Mouse (Mus musculus): ENCODE data around the gene Rftn1. TPM values are rescaled to one million over a fixed set of nuclear protein-coding genes. Genes with fewer than 3 reads are reported as not detected.

Rftn1 gene
- polyA plus RNA-seq, 2 experiments = 14.6 to 15.0 TPM

- no peak for ATAC-seq (ENCODE audit: low FRiP score, low read depth)
- Histone ChIP-seq H3K27ac (replicated peaks; ENCODE audit: low read depth, low read length) (no peak overlapping the region), H3K9me3 (ENCODE audit: control insufficient read depth, low read length) (no peaks in the 10 kb centered on the region; the same call in 1 of the 2 replicates), H3K9ac (ENCODE audit: low read depth, low read length, severe bottlenecking) (no peak overlapping the region), H3K36me3 (ENCODE audit: control insufficient read depth, insufficient read depth, low read length) (no peaks in the 10 kb centered on the region; the same call in 1 of the 2 replicates), H3K27me3 (ENCODE audit: control insufficient read depth, insufficient read depth, low read length) (no peaks in the 10 kb centered on the region), H3K4me1 (ENCODE audit: control insufficient read depth, insufficient read depth, low read length) (no peaks in the 10 kb centered on the region), H3K4me3 (replicated peaks; ENCODE audit: low read length) (no peak overlapping the region), H3K4me2 (replicated peaks; ENCODE audit: low read depth, low read length, severe bottlenecking) (no peak overlapping the region)
- DNase-seq (ENCODE audit: low spot score) = no peak
- TF ChIP-seq POLR2A (IDR thresholded peaks at IDR 0.05; ENCODE audit: borderline replicate concordance, extremely low read depth, insufficient read depth, insufficient read length) = no peak
- WGBS = 79% methylated on average over 3 of the region's 3 CpGs
Observed at GRCm38 (mm10) chr17:50002171-50002570, 188.3 kb downstream of the Rftn1 start.

- no peaks in the 10 kb centered on the region; the same call in 1 of the 2 replicates for H3K36me3 ChIP-seq (ENCODE audit: control insufficient read depth, insufficient read depth, low read length)
- no peak for TF ChIP-seq POLR2A (IDR thresholded peaks at IDR 0.05; ENCODE audit: borderline replicate concordance, extremely low read depth, insufficient read depth, insufficient read length)
- ATAC-seq (ENCODE audit: low FRiP score, low read depth) (no peak), DNase-seq (ENCODE audit: low spot score) (no peak)
- H3K9me3 ChIP-seq (ENCODE audit: control insufficient read depth, low read length) = no peaks in the 10 kb centered on the region; the same call in 1 of the 2 replicates
- no peak overlapping the region for H3K9ac ChIP-seq (ENCODE audit: low read depth, low read length, severe bottlenecking)
- no peaks in the 10 kb centered on the region for H3K27me3 ChIP-seq (ENCODE audit: control insufficient read depth, insufficient read depth, low read length)
- no peaks in the 10 kb centered on the region for H3K4me1 ChIP-seq (ENCODE audit: control insufficient read depth, insufficient read depth, low read length)
- no peak overlapping the region for H3K4me2 ChIP-seq (replicated peaks; ENCODE audit: low read depth, low read length, severe bottlenecking)
- no peak overlapping the region for H3K4me3 ChIP-seq (replicated peaks; ENCODE audit: low read length)
- no peak overlapping the region for H3K27ac ChIP-seq (replicated peaks; ENCODE audit: low read depth, low read length)
Observed at GRCm38 (mm10) chr17:50001754-50002153, 188.7 kb downstream of the Rftn1 start.

- no peak overlapping the region for H3K4me3 ChIP-seq (replicated peaks; ENCODE audit: low read length)
- no peak for ATAC-seq (ENCODE audit: low FRiP score, low read depth)
- H3K9me3 ChIP-seq (ENCODE audit: control insufficient read depth, low read length) = no peaks in the 10 kb centered on the region; the same call in 1 of the 2 replicates
- no peak for TF ChIP-seq POLR2A (IDR thresholded peaks at IDR 0.05; ENCODE audit: borderline replicate concordance, extremely low read depth, insufficient read depth, insufficient read length)
- no peak overlapping the region for H3K4me2 ChIP-seq (replicated peaks; ENCODE audit: low read depth, low read length, severe bottlenecking)
- H3K4me1 ChIP-seq (ENCODE audit: control insufficient read depth, insufficient read depth, low read length) = no peaks in the 10 kb centered on the region
- no peaks in the 10 kb centered on the region; the same call in 1 of the 2 replicates for H3K36me3 ChIP-seq (ENCODE audit: control insufficient read depth, insufficient read depth, low read length)
- no peak for DNase-seq (ENCODE audit: low spot score)
- no peaks in the 10 kb centered on the region for H3K27me3 ChIP-seq (ENCODE audit: control insufficient read depth, insufficient read depth, low read length)
- H3K27ac ChIP-seq (replicated peaks; ENCODE audit: low read depth, low read length) = no peak overlapping the region
- WGBS = 91% methylated on average over 3 of the region's 3 CpGs
- no peak overlapping the region for H3K9ac ChIP-seq (ENCODE audit: low read depth, low read length, severe bottlenecking)
Observed at GRCm38 (mm10) chr17:50000580-50000979, 189.9 kb downstream of the Rftn1 start.

- no peaks in the 10 kb centered on the region; the same call in 1 of the 2 replicates for H3K36me3 ChIP-seq (ENCODE audit: control insufficient read depth, insufficient read depth, low read length)
- H3K27me3 ChIP-seq (ENCODE audit: control insufficient read depth, insufficient read depth, low read length) = no peaks in the 10 kb centered on the region
- DNase-seq (ENCODE audit: low spot score) (no peak), ATAC-seq (ENCODE audit: low FRiP score, low read depth) (no peak)
- H3K9ac ChIP-seq (ENCODE audit: low read depth, low read length, severe bottlenecking) = no peak overlapping the region
- 31% methylated on average over 5 of the region's 5 CpGs for whole genome bisulfite sequencing
- no peak overlapping the region for H3K4me2 ChIP-seq (replicated peaks; ENCODE audit: low read depth, low read length, severe bottlenecking)
- no peak overlapping the region for H3K27ac ChIP-seq (replicated peaks; ENCODE audit: low read depth, low read length)
- H3K9me3 ChIP-seq (ENCODE audit: control insufficient read depth, low read length) = no peaks in the 10 kb centered on the region; the same call in 1 of the 2 replicates
- TF ChIP-seq POLR2A (IDR thresholded peaks at IDR 0.05; ENCODE audit: borderline replicate concordance, extremely low read depth, insufficient read depth, insufficient read length) = no peak
- H3K4me3 ChIP-seq (replicated peaks; ENCODE audit: low read length) = no peak overlapping the region
- H3K4me1 ChIP-seq (ENCODE audit: control insufficient read depth, insufficient read depth, low read length) = no peaks in the 10 kb centered on the region
Observed at GRCm38 (mm10) chr17:49996626-49997152, 193.8 kb downstream of the Rftn1 start.

- no peaks in the 10 kb centered on the region for H3K27me3 ChIP-seq (ENCODE audit: control insufficient read depth, insufficient read depth, low read length)
- TF ChIP-seq POLR2A (IDR thresholded peaks at IDR 0.05; ENCODE audit: borderline replicate concordance, extremely low read depth, insufficient read depth, insufficient read length) = no peak
- H3K36me3 ChIP-seq (ENCODE audit: control insufficient read depth, insufficient read depth, low read length) = no peaks in the 10 kb centered on the region; the same call in 1 of the 2 replicates
- H3K4me1 ChIP-seq (ENCODE audit: control insufficient read depth, insufficient read depth, low read length) = no peaks in the 10 kb centered on the region
- no peak overlapping the region for H3K4me2 ChIP-seq (replicated peaks; ENCODE audit: low read depth, low read length, severe bottlenecking)
- WGBS = 70% methylated on average over 6 of the region's 6 CpGs
- no peak overlapping the region for H3K4me3 ChIP-seq (replicated peaks; ENCODE audit: low read length)
- no peak overlapping the region for H3K9ac ChIP-seq (ENCODE audit: low read depth, low read length, severe bottlenecking)
- DNase-seq (ENCODE audit: low spot score) (no peak), ATAC-seq (ENCODE audit: low FRiP score, low read depth) (no peak)
- H3K27ac ChIP-seq (replicated peaks; ENCODE audit: low read depth, low read length) = no peak overlapping the region
- H3K9me3 ChIP-seq (ENCODE audit: control insufficient read depth, low read length) = no peaks in the 10 kb centered on the region; the same call in 1 of the 2 replicates
Observed at GRCm38 (mm10) chr17:49996097-49996496, 194.4 kb downstream of the Rftn1 start.

Data from limb, embryonic 14.5 days (tissue).